In the genomic region with DNA sequence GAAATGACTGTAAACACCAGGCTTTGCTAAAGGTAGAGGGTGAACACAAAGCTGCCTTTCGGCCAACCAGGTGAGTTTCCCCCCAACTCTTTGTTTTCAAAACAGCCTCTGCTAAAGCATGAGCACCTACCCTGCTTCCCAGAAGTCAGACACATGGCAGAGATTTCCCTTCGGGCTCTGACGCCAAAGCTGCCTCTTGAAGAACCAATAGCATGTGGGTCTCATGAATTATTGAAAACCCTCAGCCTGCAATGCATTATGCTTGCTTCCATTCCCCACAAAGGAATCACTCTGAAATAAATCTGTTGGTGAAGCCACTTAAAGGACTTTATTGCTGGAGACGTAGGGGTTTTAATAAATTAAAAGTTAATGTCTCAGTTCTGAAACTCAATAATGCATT, we compare ENCODE assay signal across 14 mouse cellular contexts. TPM values are rescaled to one million over a fixed set of nuclear protein-coding genes. Genes with fewer than 3 reads are reported as not detected.
DNase-seq lines count a peak whose midpoint lies in the region; ATAC-seq and TF ChIP-seq lines count a peak whose summit lies in the region.
"Had no signal": no experiment of that assay in that cellular context is flagged by ENCODE, and none has a peak within 500 bp of the region (broad histone marks: within the 10 kb centered on the region; RNA-seq: fewer than 3 reads in every experiment).

No protein-coding gene starts in this region.

- no peak overlapping the region for H3K4me3 ChIP-seq in layer of hippocampus, adult 2 months
- no peak overlapping the region for H3K4me3 ChIP-seq in forebrain, postnatal 0 days (ENCODE audit: low read depth, low read length)
- H3K4me3 ChIP-seq in midbrain, embryonic 14.5 days (replicated peaks; ENCODE audit: low read depth, low read length): no peak overlapping the region

- no peak overlapping the region for H3K4me2 ChIP-seq in forebrain, postnatal 0 days (ENCODE audit: low read depth)
- H3K4me2 ChIP-seq in midbrain, embryonic 14.5 days (ENCODE audit: low read length): no peak overlapping the region

- H3K9me3 ChIP-seq in forebrain, postnatal 0 days (ENCODE audit: low read length): no peaks in the 10 kb centered on the region
- H3K9me3 ChIP-seq in midbrain, embryonic 14.5 days (ENCODE audit: control insufficient read depth, low read length): no peaks in the 10 kb centered on the region

- peak overlapping the region; percentile 4; the same call in 1 of the 2 replicates for H3K27ac ChIP-seq in layer of hippocampus, adult 2 months
- H3K27ac ChIP-seq in forebrain, postnatal 0 days (ENCODE audit: low read depth, low read length): no peak overlapping the region
- peak overlapping the region; percentile 82 for H3K27ac ChIP-seq in midbrain, embryonic 14.5 days (replicated peaks; ENCODE audit: low read depth, low read length)

- no peaks in the 10 kb centered on the region for H3K27me3 ChIP-seq in forebrain, postnatal 0 days (ENCODE audit: insufficient read depth, low read length)
- H3K27me3 ChIP-seq in midbrain, embryonic 14.5 days (ENCODE audit: control insufficient read depth, insufficient read depth, low read length): no peaks in the 10 kb centered on the region
- H3K27me3 ChIP-seq: CH12.LX had no signal

- ATAC-seq in forebrain, postnatal 0 days: peak; percentile 69
- ATAC-seq in midbrain, embryonic 14.5 days (ENCODE audit: low FRiP score, low TSS enrichment): peak; percentile 84; the same call in 1 of the 2 replicates
- ATAC-seq in frontal cortex, adult (ENCODE audit: low TSS enrichment): no peak

- no peaks in the 10 kb centered on the region for H3K36me3 ChIP-seq in forebrain, postnatal 0 days (ENCODE audit: insufficient read depth)
- 0 out of 2 replicates have a peak, but pooled peaks cover 6% of the 10 kb centered on the region for H3K36me3 ChIP-seq in midbrain, embryonic 14.5 days (ENCODE audit: control insufficient read depth, insufficient read depth, low read length)

- no peak for TF ChIP-seq CTCF in layer of hippocampus, adult 2 months (conservative IDR thresholded peaks at IDR 0.05)
- TF ChIP-seq CTCF in forebrain, postnatal 0 days (IDR thresholded peaks at IDR 0.05; ENCODE audit: low read depth): no peak

- H3K4me1 ChIP-seq in forebrain, postnatal 0 days (ENCODE audit: insufficient read depth): no peaks in the 10 kb centered on the region
- peaks cover 23% of the 10 kb centered on the region for H3K4me1 ChIP-seq in midbrain, embryonic 14.5 days (ENCODE audit: control insufficient read depth, insufficient read depth, low read length)

- no peak for DNase-seq in layer of hippocampus, adult 2 months (ENCODE audit: low spot score in 2 of 2)
- DNase-seq in layer of hippocampus, adult 9-10 months (ENCODE audit: low spot score): no peak
- DNase-seq in forebrain, postnatal 0 days: peak; percentile 76
- DNase-seq in midbrain, embryonic 14.5 days: peak; percentile 91
- DNase-seq in testis, postnatal 10 days (ENCODE audit: low spot score): no peak
- DNase-seq in frontal cortex, postnatal 10 days (ENCODE audit: low spot score in 2 of 2): no peak
- DNase-seq: cerebellum, postnatal 36 days; heart, adult 18-20 months; left cerebral cortex, postnatal 4 days; lung, adult 18-20 months; thymus, postnatal 14 days had no signal

- WGBS in forebrain, postnatal 0 days: 23% methylated on average over 4 of the region's 4 CpGs
- 20% methylated on average over 4 of the region's 4 CpGs for WGBS in midbrain, embryonic 14.5 days

- no peak overlapping the region for H3K9ac ChIP-seq in forebrain, postnatal 0 days
- no peak overlapping the region for H3K9ac ChIP-seq in midbrain, embryonic 14.5 days (replicated peaks; ENCODE audit: low read length)

RNA-seq across cellular contexts. Expression of a gene that starts 58.1 kb away (rescaled TPM):
- not detected for total RNA-seq in layer of hippocampus, adult 2 months (2021)
- total RNA-seq in forebrain, postnatal 0 days (2014; rRNA removed): 0.19 TPM in 1 of 2 replicates, not detected in the other
- polyA plus RNA-seq in forebrain, postnatal 0 days (2015; fragmentation: Nextera tagmentation; extraction: Ambion mirVana): not detected in 2 replicates
- polyA plus RNA-seq in midbrain, embryonic 14.5 days (2014; fragmentation: Nextera tagmentation; extraction: Ambion mirVana): 0.12 TPM in 2 replicates
- total RNA-seq: CH12.LX; heart, adult 18-20 months; megakaryocyte, adult 5-6 weeks had no signal

Comparison
In these comparisons a context has a peak if more than half of its experiments do, and no peak if none do; other contexts are left out.
1. DNase-seq: peak in forebrain, postnatal 0 days (single experiment) and midbrain, embryonic 14.5 days (single experiment); none in layer of hippocampus, adult 2 months (0 of 2), layer of hippocampus, adult 9-10 months (single experiment), testis, postnatal 10 days (single experiment) and frontal cortex, postnatal 10 days (0 of 2).